Mouse (Mus musculus) c-Kit-negative CD71-positive TER-119-positive erythroid progenitor cells, embryonic 14.5 days (primary cell): ENCODE data around the gene Gpr37l1.
"Not testable (repeated sequence)": the region's sequence is repeated elsewhere in the genome, so short reads cannot be mapped to it uniquely, and the experiment has no call there.

Source experiments
- DNase-seq: peaks from one replicate; pipeline ENCODE4 v3.0.0-alpha.2; 2013; ENCODE audit warnings: low read depth, low spot score

The Gpr37l1 gene

GRCm38 (mm10) chr1:135167435-135167834 is at the start of gene Gpr37l1:
Gpr37l1 (minus strand) TSS chr1:135167681.
- DNase-seq: no peak

GRCm38 (mm10) chr1:135213772-135214640 is 46.5 kb upstream of the Gpr37l1 start:
- DNase-seq: no peak

GRCm38 (mm10) chr1:135210421-135210820 is 42.9 kb upstream of the Gpr37l1 start:
- DNase-seq: no peak

- no peak for DNase-seq
Measured at GRCm38 (mm10) chr1:135208716-135209115, 41.2 kb upstream of the Gpr37l1 start.

GRCm38 (mm10) chr1:135206586-135207339 is 39.3 kb upstream of the Gpr37l1 start:
- DNase-seq: no peak

- no peak for DNase-seq
Measured at GRCm38 (mm10) chr1:135205257-135205656, 37.8 kb upstream of the Gpr37l1 start.

- peak; percentile 43 for DNase-seq
Measured at GRCm38 (mm10) chr1:135204196-135205126, 37.0 kb upstream of the Gpr37l1 start.

- no peak for DNase-seq
Measured at GRCm38 (mm10) chr1:135200400-135200799, 32.9 kb upstream of the Gpr37l1 start.

GRCm38 (mm10) chr1:135199014-135199819 is 31.7 kb upstream of the Gpr37l1 start:
- no peak for DNase-seq

GRCm38 (mm10) chr1:135198412-135198811 is 30.9 kb upstream of the Gpr37l1 start:
- no peak for DNase-seq

GRCm38 (mm10) chr1:135195907-135196440 is 28.5 kb upstream of the Gpr37l1 start:
- no peak for DNase-seq

- DNase-seq: not testable (repeated sequence)
Measured at GRCm38 (mm10) chr1:135194335-135194734, 26.9 kb upstream of the Gpr37l1 start.

- no peak for DNase-seq
Measured at GRCm38 (mm10) chr1:135189186-135189585, 21.7 kb upstream of the Gpr37l1 start.

- no peak for DNase-seq
Measured at GRCm38 (mm10) chr1:135188197-135188596, 20.7 kb upstream of the Gpr37l1 start.

GRCm38 (mm10) chr1:135187016-135187415 is 19.5 kb upstream of the Gpr37l1 start:
- not testable (repeated sequence) for DNase-seq

- DNase-seq: no peak
Measured at GRCm38 (mm10) chr1:135186427-135186826, 18.9 kb upstream of the Gpr37l1 start.

GRCm38 (mm10) chr1:135185936-135186335 is 18.5 kb upstream of the Gpr37l1 start:
- no peak for DNase-seq

- DNase-seq: no peak
Measured at GRCm38 (mm10) chr1:135183941-135184570, 16.6 kb upstream of the Gpr37l1 start.

GRCm38 (mm10) chr1:135183448-135183847 is 16.0 kb upstream of the Gpr37l1 start:
- DNase-seq: no peak

GRCm38 (mm10) chr1:135182975-135183374 is 15.5 kb upstream of the Gpr37l1 start:
- DNase-seq: no peak
